Mouse (Mus musculus): Measurements from ENCODE around the gene Fuca1. TPM values are rescaled to one million over a fixed set of nuclear protein-coding genes. Genes with fewer than 3 reads are reported as not detected.

Fuca1 gene
- total RNA-seq, 2 experiments from 2014 or later = 46.8 to 47.9 TPM

DNA sequence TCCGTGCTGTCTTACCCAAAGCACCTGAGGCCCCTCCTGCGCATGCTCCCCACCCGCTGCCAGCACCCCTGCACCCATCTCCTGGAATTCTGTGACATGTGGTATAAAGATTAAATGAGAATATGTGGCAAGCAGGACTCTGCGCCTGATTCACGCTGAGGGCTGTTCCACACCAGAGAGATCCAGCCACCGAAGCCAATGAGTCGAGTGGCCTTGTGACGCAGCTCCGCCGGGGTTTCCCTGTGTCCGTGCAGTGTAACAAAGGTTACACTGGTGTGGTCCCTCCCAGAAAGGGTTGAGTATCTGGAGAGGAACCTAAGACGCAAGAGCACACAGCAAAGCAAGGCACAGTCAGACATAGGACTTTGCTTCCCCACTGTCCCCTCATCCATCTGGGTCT is 34.9 kb upstream of the Fuca1 start:
- DNase-seq (ENCODE audit: extremely low spot score in 1 of 2, low spot score in 2 of 2) = no peak
- intact Hi-C loops (cut with DNase I) = no loop called here

DNA sequence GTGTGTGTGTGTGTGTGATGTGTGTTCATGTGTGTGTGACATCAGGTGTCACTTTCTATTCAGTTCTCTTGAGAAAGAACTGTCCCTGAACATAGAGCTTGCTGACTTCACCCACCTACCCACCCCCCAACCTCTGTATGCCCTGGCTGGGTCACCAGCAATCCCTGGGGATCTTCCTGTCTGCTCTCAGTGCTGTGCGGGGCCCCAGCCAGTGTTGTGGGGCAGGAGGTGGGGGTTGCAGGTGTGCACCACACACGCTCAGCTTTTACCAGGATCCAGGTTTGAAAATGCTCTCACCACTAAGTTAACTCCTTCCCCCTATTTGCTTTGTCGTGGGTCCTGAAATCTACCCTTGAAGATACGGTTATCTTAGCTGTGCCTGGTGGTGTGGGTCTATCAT is 34.4 kb upstream of the Fuca1 start:
- no peak for DNase-seq (ENCODE audit: extremely low spot score in 1 of 2, low spot score in 2 of 2)
- intact Hi-C loops (cut with DNase I) = no loop called here

DNA sequence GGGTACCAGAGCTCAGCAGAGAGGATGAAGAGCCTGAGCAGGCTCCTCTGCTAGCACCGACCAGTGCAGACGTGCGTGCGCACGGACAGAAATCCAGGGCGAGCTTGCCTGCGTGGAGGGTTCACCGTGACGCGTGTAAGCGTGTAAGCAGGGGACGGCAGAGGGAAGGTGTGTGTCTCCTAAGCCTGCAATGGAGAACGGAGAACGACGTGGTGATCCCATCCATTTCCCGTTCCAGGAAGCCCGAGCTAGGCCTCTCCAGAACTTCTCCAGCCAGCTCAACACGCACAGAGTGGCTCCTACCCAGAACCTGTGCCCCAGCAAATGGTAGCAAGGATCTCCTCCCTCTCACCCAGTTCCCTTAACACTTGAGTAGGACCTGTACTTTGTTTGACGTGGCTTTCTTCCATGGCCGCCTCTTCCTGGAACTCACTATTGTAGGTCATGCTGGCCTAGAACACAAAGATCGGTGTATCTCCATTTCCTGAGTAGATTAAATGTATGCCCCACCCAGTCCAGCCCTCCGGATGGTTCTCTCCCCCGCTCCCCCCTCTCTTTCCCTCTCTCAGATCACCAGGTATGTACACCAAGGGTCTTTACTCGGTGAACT is 32.0 kb upstream of the Fuca1 start:
- intact Hi-C loops (cut with DNase I) = no loop called here

DNA sequence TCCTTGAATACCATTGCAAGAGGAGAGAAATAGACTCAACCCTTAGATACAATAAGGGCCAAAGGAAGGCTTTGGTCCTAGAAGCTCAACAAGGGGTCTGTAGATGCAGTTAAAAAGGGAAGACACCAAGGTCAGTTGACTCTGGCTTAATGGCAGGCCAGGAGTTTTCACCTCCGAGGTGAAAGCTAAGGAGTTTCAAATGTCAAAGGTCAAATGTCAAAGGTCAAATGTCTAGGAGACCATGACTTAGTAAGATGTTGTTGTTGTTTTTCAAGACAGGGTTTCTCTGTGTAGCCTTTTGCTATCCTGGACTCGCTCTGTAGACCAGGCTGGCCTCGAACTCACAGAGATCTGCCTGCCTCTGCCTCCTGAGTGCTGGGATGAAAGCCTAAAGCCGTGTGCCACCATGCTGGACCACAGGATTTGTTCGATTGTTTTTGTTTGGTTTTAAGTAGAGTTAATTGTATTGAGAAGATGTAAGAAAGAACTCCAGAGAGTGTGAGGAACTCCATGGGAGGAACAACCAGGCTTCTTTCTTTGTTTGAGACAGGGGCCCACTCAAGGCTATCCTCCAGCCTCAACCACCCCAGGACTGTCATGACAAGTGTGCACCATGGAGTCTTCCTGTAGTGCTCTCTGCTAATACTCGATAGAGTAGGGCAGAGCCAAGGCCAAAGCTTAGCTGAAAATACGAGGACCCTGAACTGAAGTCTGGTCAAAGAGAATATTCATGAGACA is 31.2 kb upstream of the Fuca1 start:
- peak in 1 of 2 experiments; percentile 6 for DNase-seq (ENCODE audit: extremely low spot score in 1 of 2, low spot score in 2 of 2)
- intact Hi-C loops (cut with DNase I) = no loop called here

More for the DNA sequence above, 32.0 kb upstream of the Fuca1 start:
- DNase-seq (ENCODE audit: extremely low spot score in 1 of 2, low spot score in 2 of 2) = peak in 1 of 2 experiments; percentile 13

DNA sequence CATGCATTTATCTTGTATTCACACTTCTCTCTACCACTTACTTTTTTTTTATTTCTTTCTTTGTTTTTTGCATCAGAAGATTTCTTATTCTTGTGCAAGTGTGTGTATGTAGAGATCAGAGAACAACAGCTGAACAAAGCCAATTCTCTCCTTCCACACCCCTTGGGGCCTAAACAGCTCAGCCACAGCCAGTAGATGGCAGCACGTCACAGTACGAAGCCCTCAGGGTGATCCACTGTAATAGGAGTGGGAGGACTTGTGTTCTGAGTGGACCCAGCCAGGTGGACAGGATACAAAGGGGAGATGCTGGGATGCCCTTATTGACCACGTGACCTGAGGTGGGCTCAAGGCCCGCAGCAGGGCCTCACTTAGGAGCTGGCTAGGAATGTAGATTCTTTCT is 30.7 kb upstream of the Fuca1 start:
- DNase-seq (ENCODE audit: extremely low spot score in 1 of 2, low spot score in 2 of 2) = peak in 1 of 2 experiments; percentile 81
- intact Hi-C loops (cut with DNase I) = loop anchor here (5.0 kb wide), 1 partner anchor 57 kb away; the partner anchor contains the start of gene Hmgcl

DNA sequence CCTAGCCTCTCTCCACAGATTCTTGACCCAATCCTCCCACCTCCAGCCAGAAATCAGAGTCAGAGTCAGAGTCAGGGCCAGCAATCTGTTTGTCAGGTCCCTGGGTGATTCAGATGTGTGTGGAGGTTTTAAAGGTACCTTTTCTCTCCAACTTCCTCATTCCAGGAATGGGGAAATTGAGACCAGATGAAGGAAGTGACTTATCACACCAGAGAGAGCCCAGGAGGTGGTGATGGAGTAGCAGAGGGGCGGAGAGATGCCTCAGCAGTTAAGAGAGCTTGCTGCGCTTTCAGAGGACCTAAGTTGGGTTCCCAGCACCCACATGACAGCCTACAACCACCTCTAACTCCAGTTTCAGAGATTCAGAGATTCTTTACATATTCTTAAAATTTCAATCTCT is 29.0 kb upstream of the Fuca1 start:
- DNase-seq (ENCODE audit: extremely low spot score in 1 of 2, low spot score in 2 of 2) = no peak
- intact Hi-C loops (cut with DNase I) = loop anchor here (5.0 kb wide), 1 partner anchor 56 kb away; the partner anchor contains the start of gene Hmgcl

DNA sequence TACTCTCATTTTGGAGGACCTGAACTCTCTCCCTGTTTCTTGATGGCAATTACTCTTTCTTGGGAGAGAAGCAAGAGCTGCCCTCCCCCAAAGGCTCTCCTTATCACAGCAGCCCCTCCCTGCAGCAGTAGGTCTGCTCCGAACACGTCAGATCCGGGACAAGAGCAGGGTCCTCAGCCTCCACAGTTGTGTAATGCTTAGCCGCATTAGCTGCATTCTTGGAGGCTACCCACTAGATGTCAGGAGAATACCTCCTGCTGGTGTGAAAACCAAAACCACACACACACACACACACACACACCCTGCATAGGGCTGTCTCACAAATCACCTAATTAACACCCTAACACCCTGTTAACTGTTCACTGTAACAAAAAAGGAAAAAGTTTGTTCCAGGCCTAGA is 27.7 kb upstream of the Fuca1 start:
- intact Hi-C loops (cut with DNase I) = loop anchor here (5.0 kb wide), 1 partner anchor 54 kb away; the partner anchor contains the start of gene Hmgcl
- peak in 1 of 2 experiments; percentile 16 for DNase-seq (ENCODE audit: extremely low spot score in 1 of 2, low spot score in 2 of 2)

DNA sequence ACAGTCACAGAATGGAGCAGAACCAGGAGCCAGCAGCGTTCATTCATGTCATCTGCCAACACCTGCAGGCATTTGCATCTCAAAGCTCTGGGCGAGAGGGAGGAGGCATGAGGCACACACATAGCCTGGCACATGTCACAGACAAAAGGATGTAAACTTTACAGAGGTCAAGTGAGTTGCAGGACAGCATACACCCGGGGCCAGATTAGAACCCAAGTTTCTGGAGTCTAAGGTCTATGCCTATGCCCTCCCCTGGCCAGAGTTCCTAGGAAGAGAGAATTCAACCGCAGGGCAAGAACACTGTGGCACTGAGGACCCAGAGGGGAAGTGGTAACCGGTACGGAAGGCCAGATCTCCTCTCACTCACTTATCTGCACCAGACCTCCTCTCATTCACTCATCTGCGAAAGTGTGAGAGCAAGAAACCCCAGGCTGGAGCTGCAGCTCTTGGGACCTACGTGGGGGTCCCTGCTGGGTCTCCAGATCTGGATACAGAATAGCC is 25.4 kb upstream of the Fuca1 start, which contains the start of gene Cnr2:
Gene Cnr2 (plus strand): TSS at position 324 of the 501 bp plus-strand sequence.
- intact Hi-C loops (cut with DNase I) = no loop called here
- DNase-seq (ENCODE audit: extremely low spot score in 1 of 2, low spot score in 2 of 2) = no peak

DNA sequence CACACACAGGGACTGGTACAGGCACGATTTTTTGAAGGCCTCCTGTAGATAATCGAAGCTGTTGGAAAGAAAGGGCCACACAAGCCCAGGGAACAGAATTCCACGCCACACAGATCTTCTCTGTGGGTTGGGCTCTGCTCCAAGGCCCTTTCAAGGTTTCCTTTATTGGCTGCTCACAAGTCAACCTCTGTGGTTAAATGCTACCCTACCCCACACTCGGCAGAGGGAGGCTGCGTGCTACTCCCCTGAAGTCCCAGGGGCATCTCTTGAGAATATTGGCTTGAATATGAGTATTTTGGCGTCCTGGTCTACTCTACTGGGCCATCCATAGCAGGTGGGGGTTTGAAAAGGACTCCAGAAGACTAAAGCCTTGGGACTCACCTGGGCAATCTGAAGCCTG is 24.4 kb upstream of the Fuca1 start:
- intact Hi-C loops (cut with DNase I) = no loop called here
- DNase-seq (ENCODE audit: extremely low spot score in 1 of 2, low spot score in 2 of 2) = no peak

DNA sequence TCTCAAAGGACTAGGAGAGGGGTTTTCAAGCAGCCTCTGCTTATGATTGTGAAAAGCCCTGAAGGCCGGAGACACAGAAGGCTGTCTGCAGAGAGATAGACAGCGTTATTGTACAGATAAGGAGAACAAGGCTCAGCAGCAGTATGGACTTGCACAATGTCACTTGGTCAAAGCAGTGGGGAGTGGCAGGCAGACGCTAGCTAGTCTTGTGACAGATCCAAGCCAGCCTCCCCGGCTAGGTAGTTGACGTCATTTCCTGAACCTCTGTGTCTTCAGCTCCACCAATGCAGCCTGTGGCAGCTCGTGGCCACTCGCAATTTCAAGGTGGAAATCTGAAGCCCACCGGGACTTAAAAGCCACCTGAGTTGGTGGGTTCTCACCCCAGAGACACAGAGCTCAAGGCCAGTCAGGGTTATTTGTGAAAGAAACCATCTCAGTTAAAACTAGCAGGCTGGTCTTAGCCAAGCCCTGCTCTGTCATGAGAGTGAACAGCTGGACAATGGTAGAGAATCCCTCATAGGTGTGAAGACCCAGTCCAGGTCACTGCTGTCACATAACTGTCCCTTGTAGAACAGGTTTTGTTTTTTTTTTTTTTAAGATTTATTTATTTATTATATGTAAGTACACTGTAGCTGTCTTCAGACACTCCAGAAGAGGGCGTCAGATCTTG is 22.0 kb upstream of the Fuca1 start:
- intact Hi-C loops (cut with DNase I) = no loop called here
- no peak for DNase-seq (ENCODE audit: extremely low spot score in 1 of 2, low spot score in 2 of 2)

DNA sequence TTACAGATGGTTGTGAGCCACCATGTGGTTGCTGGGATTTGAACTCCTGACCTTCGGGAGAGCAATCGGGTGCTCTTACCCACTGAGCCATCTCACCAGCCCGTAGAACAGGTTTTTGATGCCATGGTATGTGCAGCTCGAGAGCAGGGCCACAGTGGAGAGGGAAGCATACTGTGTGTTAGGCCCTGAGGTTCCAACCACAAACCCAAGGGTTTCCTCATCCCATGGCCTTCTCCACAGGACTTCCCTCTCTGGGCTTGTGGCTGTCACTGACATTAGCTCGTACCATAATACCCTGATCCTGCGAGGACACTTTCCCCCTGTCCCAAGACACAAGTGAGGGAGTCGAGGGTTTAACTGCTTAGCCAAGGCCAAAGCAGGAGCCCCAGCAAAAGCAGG is 21.5 kb upstream of the Fuca1 start:
- intact Hi-C loops (cut with DNase I) = no loop called here
- no peak for DNase-seq (ENCODE audit: extremely low spot score in 1 of 2, low spot score in 2 of 2)

DNA sequence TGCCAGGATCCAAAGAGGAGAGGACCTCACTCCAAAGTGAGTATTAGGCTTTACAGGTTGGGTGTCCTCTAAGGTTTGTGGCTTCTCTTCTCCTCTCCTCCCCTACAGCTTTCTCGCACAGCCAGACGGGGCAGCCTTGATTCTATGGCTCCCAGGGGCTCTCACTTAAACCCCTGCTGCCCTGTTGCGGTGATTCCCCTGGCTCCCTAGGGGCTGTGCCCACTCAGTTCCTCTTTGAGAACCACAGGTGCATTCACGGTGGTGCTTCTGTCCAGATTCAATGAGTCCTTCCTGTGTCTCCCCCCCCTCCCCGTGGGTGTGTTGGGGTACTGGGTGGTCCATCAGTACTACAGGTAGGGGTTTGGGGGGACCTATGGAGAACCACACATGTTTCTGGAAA is 20.5 kb upstream of the Fuca1 start:
- no peak for DNase-seq (ENCODE audit: extremely low spot score in 1 of 2, low spot score in 2 of 2)

DNA sequence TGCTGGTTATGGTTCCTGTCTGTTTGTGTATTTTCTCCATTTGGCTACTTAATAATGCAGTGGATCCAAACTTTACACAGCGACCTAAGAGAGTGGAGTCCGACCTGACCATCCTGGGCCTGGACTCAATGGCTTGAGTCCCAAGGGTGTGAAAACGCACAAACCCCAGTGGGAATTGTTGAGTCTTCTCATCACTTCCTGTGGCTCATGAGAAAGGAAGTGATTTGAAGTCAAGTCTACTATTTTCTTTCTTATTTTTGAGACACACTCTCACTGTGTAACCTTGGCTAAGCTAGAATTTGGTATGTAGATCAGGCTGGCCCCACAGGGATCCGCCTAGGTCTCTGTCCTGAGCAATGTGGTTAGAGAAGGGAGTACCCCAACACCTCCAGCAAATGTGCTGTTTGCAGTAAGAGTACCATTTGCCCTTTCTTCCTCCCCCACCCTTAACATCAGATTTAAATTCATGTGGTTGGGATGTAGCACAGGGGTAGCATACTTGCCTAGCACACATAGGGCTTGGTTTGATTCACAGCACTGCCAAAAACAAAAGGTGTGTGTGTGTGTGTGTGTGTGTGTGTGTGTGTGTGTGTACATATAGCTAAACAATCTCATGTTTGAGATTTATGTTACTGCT is 17.8 kb upstream of the Fuca1 start:
- intact Hi-C loops (cut with DNase I) = no loop called here
- DNase-seq (ENCODE audit: extremely low spot score in 1 of 2, low spot score in 2 of 2) = no peak

More for the DNA sequence above, 20.5 kb upstream of the Fuca1 start:
- intact Hi-C loops (cut with DNase I) = no loop called here

DNA sequence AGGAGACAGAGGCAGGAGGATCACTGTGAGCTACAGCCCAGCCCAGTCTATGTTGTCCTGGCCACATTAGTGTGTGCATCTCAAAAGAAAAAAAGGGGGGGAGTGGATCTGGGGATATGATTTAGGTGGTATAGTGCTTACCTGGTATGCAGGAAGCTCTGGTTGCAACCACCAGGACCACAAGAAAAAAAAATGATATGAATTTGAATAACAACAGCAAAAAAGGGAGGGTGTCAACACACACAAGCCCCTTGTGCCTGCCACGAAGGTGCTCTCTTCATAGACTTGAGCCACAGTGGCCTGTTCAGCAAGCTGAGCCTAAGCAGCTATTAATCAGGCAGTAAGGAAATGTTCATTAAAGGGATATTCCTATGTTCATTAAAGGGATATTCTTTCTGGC is 15.7 kb upstream of the Fuca1 start:
- no peak for DNase-seq (ENCODE audit: extremely low spot score in 1 of 2, low spot score in 2 of 2)
- intact Hi-C loops (cut with DNase I) = no loop called here

DNA sequence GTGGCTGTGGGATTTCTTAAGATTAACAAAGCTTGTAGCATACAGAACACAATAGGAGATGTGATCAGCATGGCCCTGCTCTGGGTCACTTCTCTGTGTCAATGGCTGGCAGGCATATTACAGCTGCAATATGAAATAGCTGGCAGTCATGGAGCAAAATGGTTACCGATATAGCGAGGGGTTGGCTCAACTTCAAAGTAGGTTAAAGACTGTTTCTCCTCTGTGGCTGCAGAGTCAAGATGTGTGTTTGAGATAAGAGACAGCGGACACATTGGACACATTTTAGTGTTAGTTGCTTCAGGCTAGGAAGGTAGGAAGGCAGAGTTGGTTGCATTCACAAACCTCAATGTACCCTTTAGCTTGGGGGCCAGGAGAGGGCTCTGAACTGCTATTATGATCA is 13.9 kb upstream of the Fuca1 start:
- no peak for DNase-seq (ENCODE audit: extremely low spot score in 1 of 2, low spot score in 2 of 2)
- intact Hi-C loops (cut with DNase I) = no loop called here

DNA sequence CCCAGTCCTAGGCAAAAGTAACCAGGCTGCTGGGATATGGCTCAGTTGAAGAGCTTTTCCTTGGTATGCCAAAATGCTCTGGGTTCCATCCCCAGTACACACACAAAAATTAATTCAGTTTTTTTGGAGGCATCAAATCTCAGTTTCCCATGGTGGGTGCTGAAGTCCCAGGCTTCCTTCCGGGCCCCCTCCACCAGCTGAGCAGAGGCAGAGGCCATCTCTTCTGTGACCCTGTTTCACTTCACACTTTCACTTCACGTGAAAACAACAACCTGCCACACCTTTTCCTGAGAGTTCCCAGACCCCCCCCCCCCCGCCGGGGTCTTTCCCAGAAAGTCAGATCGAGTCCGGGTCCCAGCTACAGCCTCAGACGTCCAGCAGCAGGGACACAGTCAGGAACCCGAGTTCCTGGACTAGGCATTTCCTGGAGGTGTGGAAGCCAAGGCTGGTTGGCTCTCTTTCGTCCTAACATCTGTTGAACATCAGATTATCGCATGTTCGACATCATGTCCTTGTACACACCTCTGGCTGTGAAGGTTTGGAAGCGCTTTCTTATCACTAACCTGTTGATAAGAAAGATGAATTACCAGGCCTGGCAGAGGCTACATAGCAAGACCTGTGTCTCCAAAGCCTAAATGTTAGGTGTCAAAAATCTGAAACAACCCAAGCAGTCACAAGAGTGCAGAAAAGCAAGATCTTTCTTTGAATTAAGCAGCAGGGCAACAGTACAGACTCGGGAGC is 11.0 kb upstream of the Fuca1 start:
- intact Hi-C loops (cut with DNase I) = no loop called here
- no peak for DNase-seq (ENCODE audit: extremely low spot score in 1 of 2, low spot score in 2 of 2)

DNA sequence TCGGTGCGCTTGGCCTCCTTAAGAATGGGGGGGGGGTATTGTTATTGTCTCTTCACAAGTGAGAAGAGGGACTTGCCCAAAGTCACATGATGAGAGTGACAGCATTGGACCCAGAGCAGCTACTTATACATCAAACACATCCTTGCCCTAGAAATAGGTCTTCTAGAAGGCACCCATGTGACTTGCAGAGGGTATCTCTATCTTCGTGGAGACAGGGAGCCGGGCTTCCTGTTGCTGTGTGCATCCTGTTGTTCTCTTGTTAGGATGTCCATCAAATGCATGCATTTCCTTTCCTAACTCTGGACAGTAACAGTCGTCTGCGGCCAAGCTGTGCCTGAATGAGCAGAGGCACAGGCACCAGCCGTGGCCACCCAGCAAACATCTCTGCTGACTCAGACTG is 9.0 kb upstream of the Fuca1 start:
- intact Hi-C loops (cut with DNase I) = no loop called here
- DNase-seq (ENCODE audit: extremely low spot score in 1 of 2, low spot score in 2 of 2) = no peak

DNA sequence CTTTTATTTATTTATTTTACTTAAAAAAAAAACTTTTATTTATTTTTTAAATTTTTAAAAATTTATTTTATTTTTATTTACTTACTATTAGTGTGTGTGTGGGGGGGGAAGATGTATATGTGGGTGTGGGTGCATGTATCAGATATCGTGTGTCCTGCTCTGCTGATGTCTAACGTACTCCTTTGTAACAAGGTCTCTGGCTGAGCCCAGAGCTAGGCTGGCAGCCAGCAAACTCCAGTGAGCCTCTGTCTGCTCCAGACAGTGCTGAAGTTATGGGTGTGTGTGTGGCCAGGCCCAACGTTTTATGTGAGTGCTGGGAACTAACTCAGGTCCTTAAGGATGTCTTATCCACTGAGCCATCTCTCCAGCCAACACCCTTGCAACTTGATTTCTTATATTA is 8.4 kb upstream of the Fuca1 start:
- DNase-seq (ENCODE audit: extremely low spot score in 1 of 2, low spot score in 2 of 2) = no peak
- intact Hi-C loops (cut with DNase I) = no loop called here

DNA sequence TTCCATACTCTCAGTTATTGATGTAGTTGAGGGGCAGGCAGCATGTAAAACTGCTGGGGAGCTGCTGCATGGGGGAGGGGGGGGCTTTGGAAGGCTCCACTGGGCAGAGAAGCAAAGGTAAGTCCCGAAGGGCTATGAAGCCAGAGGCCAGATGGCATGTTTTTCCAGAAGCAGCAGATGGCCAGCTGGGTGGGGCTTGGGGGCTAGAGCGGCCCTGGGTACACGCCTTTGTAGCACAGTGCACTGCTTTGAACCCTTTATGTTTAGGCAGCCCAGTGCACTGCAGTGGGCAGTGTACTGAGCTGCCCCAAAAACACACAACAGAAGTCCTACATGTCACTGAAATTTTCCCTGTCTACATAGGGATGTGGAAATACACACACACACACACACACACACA is 7.7 kb upstream of the Fuca1 start:
- intact Hi-C loops (cut with DNase I) = no loop called here
- no peak for DNase-seq (ENCODE audit: extremely low spot score in 1 of 2, low spot score in 2 of 2)

Data from left cerebral cortex, postnatal 10 days (tissue).